Mouse (Mus musculus) kidney, embryonic 14.5 days (tissue): ENCODE measurements around the gene Smarce1. TPM values are rescaled to one million over a fixed set of nuclear protein-coding genes. Genes with fewer than 3 reads are reported as not detected.
A peak's percentile ranks its signal among the peaks of the same experiment; 100 is the strongest.
"Not testable (repeated sequence)": the region's sequence is repeated elsewhere in the genome, so short reads cannot be mapped to it uniquely, and the experiment has no call there.

ENCODE experiments used
- ATAC-seq: fragments of 200-750 bp; cut with Nextera tagmentation; 2 replicates; pipeline ENCODE4 v1.8.0; 2017; ENCODE audit warnings: moderate number of reproducible peaks, mild to moderate bottlenecking, moderate TSS enrichment, moderate library complexity; ENCODE audit not compliant: low FRiP score, low TSS enrichment
- H3K27ac ChIP-seq: fragments of 300-500 bp; sonication (generic); 2 replicates; pipeline ENCODE4 v1.5.1; 2014; ENCODE audit warnings: low read depth, mild to moderate bottlenecking, low read length, moderate library complexity, mixed read lengths
- H3K27me3 ChIP-seq: fragments of 300-500 bp; sonication (generic); 2 replicates; pipeline ENCODE4 v1.6.1; 2014; ENCODE audit warnings: mild to moderate bottlenecking, low read length; ENCODE audit not compliant: control insufficient read depth, insufficient read depth
- H3K36me3 ChIP-seq: fragments of 300-500 bp; sonication (generic); 2 replicates; pipeline ENCODE4 v1.6.1; 2014; ENCODE audit warnings: low read length, mixed read lengths; ENCODE audit not compliant: control insufficient read depth, insufficient read depth
- H3K4me1 ChIP-seq: fragments of 300-500 bp; sonication (generic); 2 replicates; pipeline ENCODE4 v1.6.1; 2014; ENCODE audit warnings: low read length, mixed read lengths; ENCODE audit not compliant: control insufficient read depth, insufficient read depth
- H3K4me2 ChIP-seq: fragments of 300-500 bp; sonication (generic); replicated peaks from 2 replicates; pipeline ENCODE4 v1.6.1; 2014; ENCODE audit warnings: low read depth, mild to moderate bottlenecking, low read length
- H3K4me3 ChIP-seq: fragments of 300-500 bp; sonication (generic); 2 replicates; pipeline ENCODE4 v1.5.1; 2014; ENCODE audit warnings: mild to moderate bottlenecking, low read length
- H3K9ac ChIP-seq: fragments of 300-500 bp; sonication (generic); 2 replicates; pipeline ENCODE4 v1.6.1; 2014; ENCODE audit warnings: low read depth, mild to moderate bottlenecking, low read length, moderate library complexity
- H3K9me3 ChIP-seq: fragments of 300-500 bp; sonication (generic); 2 replicates; pipeline ENCODE4 v1.6.1; 2016; ENCODE audit warnings: low read length; ENCODE audit not compliant: control insufficient read depth
- WGBS: fragments of 180-500 bp; shearing (Covaris S2); extraction: QIAGEN DNeasy Blood & Tissue Kit; methylation state at CpG from one replicate; pipeline ENCODE4 v1.1.7; 2014; 5-methylcytosine and 5-hydroxymethylcytosine counted together
- polyA plus RNA-seq: library from polyadenylated mRNA; unstranded; fragments of >200 nt; fragmentation: Nextera tagmentation; extraction: Ambion mirVana; gene quantifications from 2 replicates; pipeline ENCODE4 v1.2.1, GENCODE M21; 2014

Gene Smarce1
- polyA plus RNA-seq, 1 experiment from 2014 or later: 190 TPM

DNA sequence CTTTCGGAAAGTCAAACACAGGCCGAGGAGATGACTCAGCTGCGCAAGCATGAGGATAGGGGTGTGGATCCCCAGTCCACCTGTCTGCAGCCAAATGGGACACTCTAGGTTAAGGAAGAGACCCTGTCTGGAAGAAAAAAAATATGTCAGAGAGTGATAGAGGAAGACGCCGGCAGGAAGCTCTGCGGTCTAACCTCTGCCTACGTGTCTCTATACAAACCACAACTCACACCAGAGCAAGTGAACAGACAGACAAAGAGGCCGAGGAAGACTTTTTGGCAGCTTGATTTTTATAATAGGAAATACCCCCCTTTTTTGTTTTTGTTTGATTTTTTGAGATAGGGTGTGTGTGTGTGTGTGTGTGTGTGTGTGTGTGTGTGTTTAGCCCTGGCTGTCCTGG is 24.5 kb upstream of the Smarce1 start:
- no peak overlapping the region for H3K27ac ChIP-seq
- no peaks in the 10 kb centered on the region for H3K9me3 ChIP-seq
- H3K36me3 ChIP-seq: no peaks in the 10 kb centered on the region
- no peak overlapping the region for H3K4me2 ChIP-seq
- H3K9ac ChIP-seq: no peak overlapping the region
- no peak overlapping the region for H3K4me3 ChIP-seq
- WGBS: 95% methylated on average over 8 of the region's 8 CpGs
- no peak for ATAC-seq
- H3K4me1 ChIP-seq: no peaks in the 10 kb centered on the region
- H3K27me3 ChIP-seq: no peaks in the 10 kb centered on the region

DNA sequence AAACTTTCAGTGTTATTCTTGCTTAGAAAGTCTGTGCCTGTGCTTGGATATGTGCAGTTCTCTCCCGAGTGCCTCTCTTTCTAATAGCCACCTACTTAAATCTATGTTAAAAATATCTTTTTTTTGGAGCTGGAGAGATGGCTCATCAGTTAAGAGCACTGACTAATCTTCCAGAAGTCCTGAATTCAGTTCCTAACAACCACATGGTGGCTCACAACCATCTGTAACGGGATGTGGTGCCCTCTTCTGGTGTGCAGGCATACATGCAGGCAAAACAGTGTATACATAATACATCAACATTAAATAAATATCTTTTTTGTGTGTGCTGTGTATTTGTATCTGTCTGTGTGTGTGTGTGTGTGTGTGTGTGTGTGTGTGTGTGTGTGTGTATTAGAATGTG is 23.1 kb upstream of the Smarce1 start:
- no peak for ATAC-seq
- H3K27ac ChIP-seq: no peak overlapping the region
- H3K4me1 ChIP-seq: no peaks in the 10 kb centered on the region
- 70% methylated on average over 2 of the region's 2 CpGs for WGBS
- H3K4me2 ChIP-seq: no peak overlapping the region
- no peaks in the 10 kb centered on the region for H3K27me3 ChIP-seq
- no peaks in the 10 kb centered on the region for H3K36me3 ChIP-seq
- no peaks in the 10 kb centered on the region for H3K9me3 ChIP-seq
- no peak overlapping the region for H3K4me3 ChIP-seq
- no peak overlapping the region for H3K9ac ChIP-seq

DNA sequence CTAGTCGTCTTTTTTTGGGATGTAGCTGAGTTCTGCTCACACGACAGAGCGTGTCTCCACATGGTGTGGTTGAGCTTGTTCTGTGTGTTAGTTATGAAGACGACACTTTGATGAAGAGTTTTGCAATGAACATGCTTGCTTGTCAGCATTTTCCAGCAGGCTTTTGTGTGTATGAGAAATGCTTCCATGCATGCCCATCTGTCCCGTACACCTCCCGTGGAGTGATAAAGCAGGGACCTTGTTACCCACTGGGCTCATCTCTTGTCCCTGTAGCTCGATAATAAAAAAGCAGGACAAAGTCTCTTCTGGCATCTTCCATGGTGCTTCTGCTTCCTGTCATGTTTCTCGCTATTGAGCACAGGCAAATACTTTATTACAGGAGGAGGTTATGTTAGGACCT is 21.9 kb upstream of the Smarce1 start:
- ATAC-seq: no peak
- H3K4me3 ChIP-seq: no peak overlapping the region
- no peaks in the 10 kb centered on the region for H3K9me3 ChIP-seq
- H3K9ac ChIP-seq: no peak overlapping the region
- H3K27ac ChIP-seq: no peak overlapping the region
- WGBS: 76% methylated on average over 8 of the region's 8 CpGs
- H3K27me3 ChIP-seq: no peaks in the 10 kb centered on the region
- no peaks in the 10 kb centered on the region for H3K4me1 ChIP-seq
- H3K4me2 ChIP-seq: no peak overlapping the region
- no peaks in the 10 kb centered on the region for H3K36me3 ChIP-seq

- 66% methylated on average over 3 of the region's 3 CpGs for WGBS
- no peak overlapping the region for H3K4me3 ChIP-seq
- H3K4me1 ChIP-seq: no peaks in the 10 kb centered on the region
- H3K27me3 ChIP-seq: no peaks in the 10 kb centered on the region
- H3K9me3 ChIP-seq: no peaks in the 10 kb centered on the region
- no peak overlapping the region for H3K9ac ChIP-seq
- no peaks in the 10 kb centered on the region for H3K36me3 ChIP-seq
- no peak overlapping the region for H3K27ac ChIP-seq
- no peak overlapping the region for H3K4me2 ChIP-seq
- no peak for ATAC-seq
Measured at GRCm38 (mm10) chr11:99250666-99251065, 19.8 kb upstream of the Smarce1 start.

DNA sequence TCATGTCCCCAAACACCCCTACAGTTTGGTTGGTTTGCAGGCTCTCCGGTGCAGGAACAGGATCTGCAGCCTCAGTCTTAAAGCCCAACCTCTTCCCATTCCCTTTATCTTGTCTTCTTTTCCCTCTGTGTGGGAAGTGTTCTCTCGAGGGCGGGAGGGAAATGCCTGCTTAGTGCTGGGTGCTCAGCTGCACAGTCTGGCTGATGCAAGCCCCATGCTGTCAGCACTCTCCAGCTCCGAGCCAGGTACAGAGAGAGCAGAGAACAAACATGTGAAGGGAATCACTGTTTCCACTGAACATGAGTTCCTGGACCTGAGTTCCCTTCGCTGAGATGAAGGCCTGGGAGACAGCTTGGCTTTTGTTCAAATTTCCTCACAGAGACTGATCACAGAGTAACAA is 19.4 kb upstream of the Smarce1 start:
- H3K27ac ChIP-seq: no peak overlapping the region
- no peak overlapping the region for H3K4me3 ChIP-seq
- ATAC-seq: no peak
- 61% methylated on average over 5 of the region's 5 CpGs for WGBS
- H3K9me3 ChIP-seq: no peaks in the 10 kb centered on the region
- no peak overlapping the region for H3K4me2 ChIP-seq
- no peak overlapping the region for H3K9ac ChIP-seq
- no peaks in the 10 kb centered on the region for H3K27me3 ChIP-seq
- no peaks in the 10 kb centered on the region for H3K4me1 ChIP-seq
- no peaks in the 10 kb centered on the region for H3K36me3 ChIP-seq

DNA sequence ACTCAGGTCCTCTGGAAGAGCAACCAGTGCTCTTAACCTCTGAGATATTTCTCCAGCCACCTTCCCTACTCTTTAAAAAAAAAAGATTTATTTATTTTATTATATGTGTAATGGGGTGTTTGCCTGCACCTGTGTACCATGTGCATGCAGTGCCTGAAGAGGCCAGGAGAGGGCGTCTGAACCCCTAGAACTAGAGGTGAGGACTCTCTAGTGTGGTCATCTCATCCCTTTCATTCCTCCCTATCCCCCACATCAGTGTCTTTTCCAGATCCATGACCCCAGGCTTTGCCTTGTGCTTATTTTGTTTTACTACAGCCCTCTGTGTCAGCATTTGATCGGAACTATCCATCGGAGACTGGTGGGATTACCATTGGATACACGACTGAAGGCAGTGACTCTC is 18.3 kb upstream of the Smarce1 start:
- Histone ChIP-seq H3K9me3 (no peaks in the 10 kb centered on the region), H3K36me3 (no peaks in the 10 kb centered on the region), H3K4me1 (no peaks in the 10 kb centered on the region), H3K4me3 (no peak overlapping the region), H3K4me2 (no peak overlapping the region), H3K27me3 (no peaks in the 10 kb centered on the region), H3K9ac (no peak overlapping the region), H3K27ac (no peak overlapping the region)
- 67% methylated on average over 4 of the region's 4 CpGs for WGBS
- no peak for ATAC-seq

GRCm38 (mm10) chr11:99247916-99248315 is 17.1 kb upstream of the Smarce1 start:
- H3K27me3 ChIP-seq: no peaks in the 10 kb centered on the region
- no peak overlapping the region for H3K4me2 ChIP-seq
- no peak for ATAC-seq
- no peak overlapping the region for H3K9ac ChIP-seq
- no peak overlapping the region for H3K4me3 ChIP-seq
- H3K9me3 ChIP-seq: no peaks in the 10 kb centered on the region
- no peaks in the 10 kb centered on the region for H3K36me3 ChIP-seq
- H3K4me1 ChIP-seq: no peaks in the 10 kb centered on the region
- no peak overlapping the region for H3K27ac ChIP-seq
- 93% methylated on average over 4 of the region's 4 CpGs for WGBS

- WGBS: 45% methylated on average over 3 of the region's 3 CpGs
- H3K4me3 ChIP-seq, H3K4me1 ChIP-seq, H3K27ac ChIP-seq, H3K9ac ChIP-seq, H3K4me2 ChIP-seq, H3K27me3 ChIP-seq, H3K9me3 ChIP-seq, ATAC-seq, H3K36me3 ChIP-seq: not testable (repeated sequence)
Measured at GRCm38 (mm10) chr11:99244519-99244918, 13.7 kb upstream of the Smarce1 start.

- Histone ChIP-seq H3K9me3 (no peaks in the 10 kb centered on the region), H3K27ac (no peak within 1 kb of the TSS), H3K4me2 (peak within 1 kb of the TSS; percentile 44), H3K36me3 (no peaks in the 10 kb centered on the region), H3K4me3 (peak within 1 kb of the TSS; percentile 11), H3K27me3 (no peaks in the 10 kb centered on the region), H3K9ac (no peak within 1 kb of the TSS), H3K4me1 (no peaks in the 10 kb centered on the region)
- peak; percentile 72; the same call in 1 of the 2 replicates for ATAC-seq
- 4% methylated on average over 17 of the region's 17 CpGs for WGBS
Measured at GRCm38 (mm10) chr11:99243820-99244374, 13.1 kb upstream of the Smarce1 start, which contains the start of gene Krt222. Krt222 (minus strand) TSS chr11:99244085.
